Mouse (Mus musculus): ENCODE results near the gene Sod3. TPM values are rescaled to one million over a fixed set of nuclear protein-coding genes. Genes with fewer than 3 reads are reported as not detected.

The Sod3 gene
- total RNA-seq (2023): under 1 TPM; 0.13 to 0.46 TPM

GRCm38 (mm10) chr5:52363468-52364150 lies at the start of gene Sod3:
Sod3 (plus strand) TSS chr5:52363791.

Other genes with a start within 250 kb of the Sod3 start
- 100 to 1,000 TPM; 107 to 111 TPM for gene Dhx15, start 173.3 kb upstream of the Sod3 start, total RNA-seq (2023)
- under 1 TPM; 0.55 to 0.57 TPM for gene Ccdc149, start 107.7 kb downstream of the Sod3 start, total RNA-seq (2023)
- gene Lgi2, start 202.7 kb downstream of the Sod3 start, total RNA-seq (2023): not detected